In the genomic region with DNA sequence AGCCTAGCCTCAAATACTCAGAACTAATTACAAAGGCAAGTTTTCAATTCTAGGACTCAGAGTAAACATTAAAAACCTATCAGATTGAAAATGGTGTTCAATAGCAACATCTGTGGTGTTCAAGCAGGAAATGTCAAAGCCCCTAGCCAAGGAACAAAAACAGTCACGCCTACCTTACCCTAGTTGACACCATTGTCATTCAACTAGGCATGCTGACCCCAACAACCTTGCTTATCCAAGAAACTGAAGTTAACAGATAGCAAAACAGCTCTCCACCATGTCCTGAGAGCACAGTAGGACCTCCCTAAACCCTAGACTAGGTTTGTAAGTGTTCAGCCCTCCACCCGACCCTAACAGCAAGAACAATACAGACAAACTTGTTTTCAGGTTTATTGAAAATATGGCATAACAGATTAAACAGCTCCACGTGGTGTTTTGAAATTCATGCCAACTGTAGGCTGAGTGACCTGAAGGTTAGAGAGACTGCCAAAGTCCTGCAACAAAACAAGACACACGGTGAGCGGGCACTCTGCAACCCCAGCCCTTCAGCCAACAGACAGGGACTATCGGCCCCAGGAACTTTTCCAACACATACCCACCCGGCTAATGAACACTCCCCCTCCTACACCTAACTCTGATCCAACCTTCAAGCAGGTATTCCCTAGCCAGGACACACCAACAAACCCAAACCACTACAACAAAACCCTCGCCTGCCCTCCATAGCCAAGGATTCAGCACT, we compare ENCODE assay signal across 9 mouse cellular contexts. TPM values are rescaled to one million over a fixed set of nuclear protein-coding genes. Genes with fewer than 3 reads are reported as not detected.
DNase-seq lines count a peak whose midpoint lies in the region; ATAC-seq lines count a peak whose summit lies in the region.
"Had no signal": no experiment of that assay in that cellular context is flagged by ENCODE, and none has a peak within 500 bp of the region (broad histone marks: within the 10 kb centered on the region; RNA-seq: fewer than 3 reads in every experiment).

No protein-coding gene starts in this region.

- H3K27me3 ChIP-seq in lung, embryonic 15.5 days = 0 out of 2 replicates have a peak, but pooled peaks cover 5% of the 10 kb centered on the region
- H3K27me3 ChIP-seq in forebrain, embryonic 13.5 days = no peaks in the 10 kb centered on the region
- no peaks in the 10 kb centered on the region for H3K27me3 ChIP-seq in limb, embryonic 11.5 days (ENCODE audit: control insufficient read depth, insufficient read depth, low read length)
- H3K27me3 ChIP-seq in neural tube, embryonic 15.5 days (replicated peaks) = no peaks in the 10 kb centered on the region

- H3K9me3 ChIP-seq in lung, embryonic 15.5 days = no peaks in the 10 kb centered on the region
- no peaks in the 10 kb centered on the region for H3K9me3 ChIP-seq in forebrain, embryonic 13.5 days (replicated peaks)
- H3K9me3 ChIP-seq in limb, embryonic 11.5 days (ENCODE audit: control insufficient read depth, low read length) = no peaks in the 10 kb centered on the region
- no peaks in the 10 kb centered on the region for H3K9me3 ChIP-seq in neural tube, embryonic 15.5 days (replicated peaks)

- 56% methylated on average over 8 of the region's 8 CpGs for WGBS in lung, embryonic 15.5 days
- WGBS in forebrain, embryonic 13.5 days = 70% methylated on average over 8 of the region's 8 CpGs
- WGBS in limb, embryonic 11.5 days = 75% methylated on average over 8 of the region's 8 CpGs
- 81% methylated on average over 8 of the region's 8 CpGs for WGBS in neural tube, embryonic 15.5 days

- H3K4me1 ChIP-seq in lung, embryonic 15.5 days = peaks cover 23% of the 10 kb centered on the region
- peaks cover 25% of the 10 kb centered on the region for H3K4me1 ChIP-seq in forebrain, embryonic 13.5 days
- H3K4me1 ChIP-seq in limb, embryonic 11.5 days (ENCODE audit: control insufficient read depth, insufficient read depth, low read length) = peaks cover 11% of the 10 kb centered on the region
- peaks cover 29% of the 10 kb centered on the region for H3K4me1 ChIP-seq in neural tube, embryonic 15.5 days

- no peak overlapping the region for H3K27ac ChIP-seq in lung, embryonic 15.5 days
- H3K27ac ChIP-seq in forebrain, embryonic 13.5 days = no peak overlapping the region
- H3K27ac ChIP-seq in limb, embryonic 11.5 days (replicated peaks; ENCODE audit: low read depth, low read length) = no peak overlapping the region
- H3K27ac ChIP-seq in neural tube, embryonic 15.5 days (replicated peaks) = no peak overlapping the region

- peak overlapping the region; percentile 98 for H3K9ac ChIP-seq in lung, embryonic 15.5 days
- H3K9ac ChIP-seq in forebrain, embryonic 13.5 days = peak overlapping the region; percentile 99
- peak overlapping the region; percentile 40 for H3K9ac ChIP-seq in limb, embryonic 11.5 days (ENCODE audit: low read length)
- peak overlapping the region; percentile 95 for H3K9ac ChIP-seq in neural tube, embryonic 15.5 days (replicated peaks)

- peak overlapping the region; percentile 85 for H3K4me2 ChIP-seq in lung, embryonic 15.5 days
- H3K4me2 ChIP-seq in forebrain, embryonic 13.5 days = peak overlapping the region; percentile 94
- H3K4me2 ChIP-seq in limb, embryonic 11.5 days (ENCODE audit: low read depth, severe bottlenecking) = peak overlapping the region; percentile 93
- peak overlapping the region; percentile 87 for H3K4me2 ChIP-seq in neural tube, embryonic 15.5 days

- peak overlapping the region; percentile 73 for H3K4me3 ChIP-seq in lung, embryonic 15.5 days
- H3K4me3 ChIP-seq in forebrain, embryonic 13.5 days = peak overlapping the region; percentile 97
- H3K4me3 ChIP-seq in limb, embryonic 11.5 days (ENCODE audit: low read depth, low read length) = peak overlapping the region; percentile 97
- peak overlapping the region; percentile 86; the same call in 1 of the 2 replicates for H3K4me3 ChIP-seq in neural tube, embryonic 15.5 days (replicated peaks)

- peaks cover 57% of the 10 kb centered on the region for H3K36me3 ChIP-seq in lung, embryonic 15.5 days
- H3K36me3 ChIP-seq in forebrain, embryonic 13.5 days (ENCODE audit: poor library complexity, severe bottlenecking) = peaks cover 65% of the 10 kb centered on the region
- peaks cover 36% of the 10 kb centered on the region for H3K36me3 ChIP-seq in limb, embryonic 11.5 days (ENCODE audit: control insufficient read depth, insufficient read depth, low read length)
- peaks cover 46% of the 10 kb centered on the region for H3K36me3 ChIP-seq in neural tube, embryonic 15.5 days

- DNase-seq in lung, adult 18-20 months = no peak
- no peak for DNase-seq in limb, embryonic 11.5 days (ENCODE audit: low spot score)
- DNase-seq in adrenal gland, adult 8-10 months = no peak
- DNase-seq in lung, postnatal 10 days = no peak
- DNase-seq: right cerebral cortex, postnatal 14 days had no signal

- ATAC-seq in lung, embryonic 15.5 days (ENCODE audit: borderline replicate concordance, extremely low read depth, low FRiP score, low TSS enrichment) = no peak
- ATAC-seq in forebrain, embryonic 13.5 days = no peak
- ATAC-seq in limb, embryonic 11.5 days (ENCODE audit: insufficient number of reproducible peaks, low FRiP score, low TSS enrichment, low read depth) = no peak
- ATAC-seq in neural tube, embryonic 15.5 days (ENCODE audit: low FRiP score) = no peak
- ATAC-seq in cerebellum, adult (ENCODE audit: insufficient number of reproducible peaks, low FRiP score, low TSS enrichment) = no peak

RNA-seq across cellular contexts. Expression of a gene that starts 2.5 kb away (rescaled TPM):
- 1,194 and 1,258 TPM in 2 replicates for polyA plus RNA-seq in lung, embryonic 15.5 days (2015; fragmentation: Nextera tagmentation; extraction: Ambion mirVana)
- polyA plus RNA-seq in forebrain, embryonic 13.5 days (2015; fragmentation: Nextera tagmentation; extraction: Ambion mirVana) = 1,016 and 1,034 TPM in 2 replicates
- polyA plus RNA-seq in limb, embryonic 11.5 days (2014; fragmentation: Nextera tagmentation; extraction: Ambion mirVana) = 1,441 and 1,453 TPM in 2 replicates
- 750 and 812 TPM in 2 replicates for polyA plus RNA-seq in neural tube, embryonic 15.5 days (2015; fragmentation: Nextera tagmentation; extraction: Ambion mirVana)
- total RNA-seq in adrenal gland, adult 8-10 months (2022) = 1,000 to 10,000 TPM; 1,061 to 1,116 (median 1,082) TPM

Comparison
In these comparisons a context has a peak if more than half of its experiments do, and no peak if none do; other contexts are left out.
1. H3K9ac ChIP-seq: peak in every context shown above with its lines; median percentile 99 in forebrain, embryonic 13.5 days; 98 in lung, embryonic 15.5 days; 95 in neural tube, embryonic 15.5 days; 40 in limb, embryonic 11.5 days.